Mouse (Mus musculus): ENCODE results near the gene Opn1sw.
A peak's percentile ranks its signal among the peaks of the same experiment; 100 is the strongest.

Opn1sw gene

DNA sequence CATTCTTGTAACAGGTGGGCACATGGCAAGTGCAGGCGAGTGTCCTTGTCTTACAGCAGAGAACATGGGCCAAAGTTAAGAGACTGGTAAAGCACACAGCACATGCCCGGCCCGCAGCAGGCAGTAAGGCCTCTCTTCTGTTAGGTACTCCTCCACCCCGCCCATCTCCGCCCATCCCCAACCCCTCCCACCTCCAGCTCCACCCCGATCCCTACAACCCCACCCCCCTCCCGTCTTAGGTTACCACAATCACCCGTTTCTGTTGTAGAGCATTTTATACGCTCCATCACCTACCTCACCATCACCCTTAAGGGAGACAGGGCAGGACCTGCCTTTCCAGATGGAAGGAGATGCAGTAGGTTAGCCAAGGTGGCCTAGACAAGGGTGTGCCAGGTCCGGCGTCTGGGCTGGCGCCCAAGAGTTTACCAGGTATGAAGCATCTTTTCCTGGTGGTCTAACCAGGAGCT, at the start of gene Opn1sw:
Gene Opn1sw (minus strand): TSS at position 417 of the 467 bp plus-strand sequence.
- peak; percentile 63 for DNase-seq (ENCODE audit: low read depth)

DNA sequence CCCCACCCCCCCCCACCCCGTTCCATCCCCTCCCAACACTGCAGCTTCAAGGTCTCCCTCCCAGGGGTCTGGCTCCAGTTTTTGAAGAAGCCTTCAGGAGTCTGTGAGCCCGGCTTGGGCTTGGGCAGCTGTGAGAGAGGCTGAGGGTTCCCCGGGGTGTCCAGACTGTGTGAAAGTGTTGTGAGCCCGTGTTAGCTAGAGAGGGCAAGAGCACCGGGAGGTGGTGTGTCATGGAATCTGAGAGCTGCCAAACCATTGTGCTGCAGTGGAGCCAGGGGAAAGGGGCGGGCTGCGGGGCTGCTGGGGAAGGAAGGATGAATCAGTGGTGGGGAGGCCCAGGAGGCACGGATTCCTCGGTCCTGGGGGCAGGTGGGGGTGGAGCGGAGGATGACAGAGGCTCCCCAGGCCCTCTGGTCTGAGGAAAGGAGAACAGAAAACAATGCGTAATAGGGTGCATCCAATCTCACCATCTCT, 48.2 kb upstream of the Opn1sw start:
- DNase-seq (ENCODE audit: low read depth) = no peak

DNA sequence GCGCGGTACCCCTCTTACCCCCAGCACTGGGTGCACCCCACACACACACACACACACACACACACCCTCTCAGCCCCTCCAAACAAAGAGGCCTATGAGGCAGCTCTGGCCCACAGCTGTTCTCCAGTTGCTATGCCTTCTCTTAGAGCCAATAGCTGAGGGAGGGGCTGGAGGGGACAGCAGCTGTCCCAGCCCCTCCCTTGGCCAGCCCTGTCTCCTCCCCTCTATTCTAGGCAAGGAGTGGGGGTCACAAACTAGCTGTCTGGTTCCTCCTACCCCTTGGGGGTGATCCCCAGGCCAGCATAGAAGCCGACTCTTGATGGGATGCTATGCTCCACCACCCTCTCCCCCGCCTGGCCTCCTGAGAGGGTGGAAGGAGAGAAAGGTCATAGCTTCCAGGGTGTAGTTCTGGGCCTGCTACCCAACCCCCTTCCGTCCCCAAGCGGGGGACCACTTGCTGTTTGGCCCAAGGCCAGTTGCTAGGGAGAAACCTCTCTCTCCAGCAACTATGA, 47.7 kb upstream of the Opn1sw start:
- DNase-seq (ENCODE audit: low read depth) = no peak

DNA sequence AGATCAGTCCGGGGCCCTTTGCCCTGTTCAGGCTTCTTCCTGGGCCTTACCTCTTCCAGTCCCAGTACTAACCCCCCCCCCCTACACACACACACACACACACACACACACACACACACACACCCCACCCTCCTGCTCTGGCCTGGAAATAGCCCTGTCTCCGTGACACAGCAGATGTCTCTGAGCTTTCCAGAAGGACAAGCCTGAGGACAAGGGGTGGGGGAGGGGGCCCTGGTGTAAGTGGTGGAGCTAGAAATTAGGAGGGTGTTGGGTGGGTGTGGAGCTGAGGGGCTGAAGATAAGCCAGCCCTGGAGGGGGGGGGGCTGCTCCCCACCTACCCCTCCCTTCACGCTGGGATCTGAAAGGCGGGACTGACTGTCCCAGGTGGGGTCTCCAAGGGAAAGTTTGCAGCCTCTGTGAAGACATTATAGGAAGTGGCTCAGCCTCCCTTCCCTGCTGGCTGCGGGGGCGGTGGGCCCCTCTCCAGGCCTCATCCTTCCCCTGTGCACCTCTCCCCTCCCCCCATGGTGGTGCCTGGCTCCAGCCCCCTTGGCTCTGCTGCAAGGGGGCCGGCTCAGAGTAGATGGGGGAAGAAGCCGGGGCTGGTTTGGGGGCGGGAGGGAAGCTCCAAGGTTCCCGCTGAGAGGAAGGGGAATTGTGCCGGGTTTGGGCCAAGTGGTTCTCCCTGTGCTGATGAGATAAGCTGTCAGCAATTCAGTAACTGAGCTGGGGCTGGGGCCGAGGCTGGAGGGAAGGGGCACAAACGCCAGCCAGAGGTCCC, 46.8 kb upstream of the Opn1sw start:
- no peak for DNase-seq (ENCODE audit: low read depth)

DNA sequence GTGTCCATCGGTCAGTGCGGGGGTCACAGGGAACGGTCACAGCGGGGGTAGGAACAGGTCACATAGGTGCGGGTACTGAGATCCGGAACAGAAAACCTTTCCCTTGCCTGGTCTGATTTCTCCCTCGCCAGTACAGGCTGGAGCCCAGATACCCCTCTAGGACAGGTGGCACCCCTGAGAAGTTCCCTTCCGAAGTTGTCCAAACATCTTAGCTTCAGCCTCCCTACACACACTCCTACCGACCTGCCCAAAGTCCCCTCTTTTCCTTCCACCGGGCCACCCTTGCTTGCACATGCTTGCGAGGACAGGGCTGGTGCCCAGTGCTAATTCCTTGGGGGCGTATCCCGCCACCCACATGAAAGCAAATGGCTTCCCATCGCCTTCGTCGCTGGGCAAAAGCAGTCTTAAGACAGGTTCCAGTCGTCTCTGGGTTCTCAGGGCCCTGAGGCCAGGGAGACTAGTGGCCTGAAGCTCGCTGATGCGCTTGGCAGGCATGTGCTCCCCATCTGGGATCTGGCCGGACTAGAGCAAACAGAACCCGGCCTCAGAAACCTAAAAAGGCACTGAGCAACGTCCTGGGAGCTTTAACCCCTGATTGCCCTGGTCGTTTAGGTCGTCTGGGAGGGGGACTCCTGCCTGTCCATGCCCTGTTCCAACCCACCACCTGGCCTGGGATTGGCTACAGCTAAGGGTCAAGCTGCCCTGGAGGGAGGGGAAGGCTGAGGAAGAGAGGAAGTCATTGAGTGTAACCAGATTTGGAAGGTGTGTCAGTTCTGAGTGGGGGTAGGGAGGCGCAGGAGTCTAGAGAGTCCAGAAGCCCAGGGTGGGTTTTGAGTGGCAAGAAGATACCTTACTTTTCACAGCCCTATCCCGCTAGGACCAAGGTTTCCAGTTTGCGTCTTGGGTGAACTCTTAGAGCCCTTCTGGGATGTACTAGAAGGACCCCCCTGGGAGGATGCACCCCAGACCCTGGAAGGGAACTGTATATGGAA, 45.8 kb upstream of the Opn1sw start:
- no peak for DNase-seq (ENCODE audit: low read depth)

DNA sequence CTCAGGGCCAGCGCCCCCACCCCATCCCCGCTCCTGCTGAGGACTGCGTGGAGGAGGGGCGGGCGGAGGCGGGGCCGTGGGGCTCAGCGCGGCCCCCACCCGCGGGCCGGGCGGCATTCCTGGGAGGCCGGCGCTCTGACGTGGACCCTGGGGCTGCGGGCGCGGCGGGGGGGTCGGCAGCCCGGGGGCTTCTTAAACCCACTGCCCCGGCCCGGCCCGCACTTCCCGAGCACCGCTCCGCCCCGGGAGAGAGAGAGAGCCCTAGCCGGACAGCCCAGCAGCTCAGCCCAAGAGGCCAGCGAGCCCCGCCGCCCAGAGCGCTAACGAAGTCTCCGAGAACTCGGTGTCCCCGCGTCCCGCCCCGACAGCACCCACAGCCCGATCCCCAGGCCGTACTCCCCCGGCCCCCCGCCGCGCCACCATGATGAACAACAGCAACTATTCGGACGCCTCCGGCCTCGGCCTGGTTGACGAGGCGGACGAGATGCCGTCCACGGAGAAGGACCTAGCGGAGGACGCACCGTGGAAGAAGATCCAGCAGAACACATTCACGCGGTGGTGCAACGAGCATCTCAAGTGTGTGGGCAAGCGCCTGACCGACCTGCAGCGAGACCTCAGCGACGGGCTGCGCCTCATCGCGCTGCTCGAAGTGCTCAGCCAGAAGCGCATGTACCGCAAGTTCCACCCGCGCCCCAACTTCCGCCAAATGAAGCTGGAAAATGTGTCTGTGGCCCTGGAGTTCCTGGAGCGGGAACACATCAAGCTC, 45.0 kb upstream of the Opn1sw start, which contains the start of gene Flnc:
Gene Flnc (plus strand): TSS at position 219 of the 766 bp plus-strand sequence.
- peak; percentile 12 for DNase-seq (ENCODE audit: low read depth)

DNA sequence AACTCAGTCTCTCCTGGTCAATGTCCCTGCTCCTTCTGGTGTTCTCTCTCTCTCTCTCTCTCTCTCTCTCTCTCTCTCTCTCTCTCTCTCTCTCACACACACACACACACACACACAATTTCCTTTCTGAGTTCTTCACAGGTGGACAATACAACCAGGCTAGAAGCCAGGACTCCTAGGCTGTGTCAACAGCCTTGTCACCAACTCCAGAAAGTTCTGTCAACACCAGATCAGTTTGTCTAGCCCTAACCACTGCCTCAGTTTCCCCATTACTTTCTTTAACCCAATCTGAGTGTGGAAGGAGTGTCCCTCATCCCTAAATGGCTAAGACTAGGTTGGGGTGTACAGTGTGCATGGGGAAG, 44.4 kb upstream of the Opn1sw start:
- no peak for DNase-seq (ENCODE audit: low read depth)

DNA sequence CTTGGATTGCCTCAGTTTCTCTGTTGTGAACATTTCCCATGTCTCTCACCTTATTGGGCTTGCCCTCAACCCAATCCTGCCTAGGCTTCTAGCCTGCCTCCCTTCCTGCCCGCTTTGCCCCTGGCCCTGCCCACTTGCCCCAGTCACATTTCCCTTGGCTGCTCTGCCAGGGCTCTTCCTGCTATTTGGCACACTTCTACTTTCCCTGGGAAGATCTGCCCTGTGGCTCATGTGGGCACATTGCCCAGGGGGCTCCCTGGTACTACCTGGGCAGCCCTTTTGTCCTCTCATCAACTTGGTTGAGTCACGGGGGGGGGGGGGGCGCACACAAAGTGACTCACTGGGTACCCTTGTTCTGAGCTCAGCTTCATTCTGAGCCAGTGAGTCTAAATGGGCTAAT, 43.9 kb upstream of the Opn1sw start:
- no peak for DNase-seq (ENCODE audit: low read depth)

DNA sequence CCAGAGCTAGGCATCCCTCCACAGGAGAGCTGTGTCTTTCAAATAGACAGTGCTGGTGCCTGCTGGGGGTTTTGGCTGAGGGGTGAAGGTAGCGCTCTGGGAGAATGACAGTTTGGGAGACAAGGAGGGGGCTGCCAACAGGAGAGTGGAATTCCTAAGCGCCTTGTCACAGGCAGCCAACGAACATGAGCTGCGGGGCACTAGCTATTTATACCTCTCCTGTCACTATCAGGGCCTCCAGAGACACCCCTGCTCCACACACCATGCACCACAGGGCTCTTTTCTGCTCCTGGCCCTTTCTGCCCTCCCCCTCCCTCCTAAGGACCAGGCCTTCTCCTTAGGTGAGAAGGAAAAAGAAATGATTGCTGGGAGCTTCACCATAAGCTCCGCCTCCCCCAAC, 43.2 kb upstream of the Opn1sw start:
- DNase-seq (ENCODE audit: low read depth) = no peak

DNA sequence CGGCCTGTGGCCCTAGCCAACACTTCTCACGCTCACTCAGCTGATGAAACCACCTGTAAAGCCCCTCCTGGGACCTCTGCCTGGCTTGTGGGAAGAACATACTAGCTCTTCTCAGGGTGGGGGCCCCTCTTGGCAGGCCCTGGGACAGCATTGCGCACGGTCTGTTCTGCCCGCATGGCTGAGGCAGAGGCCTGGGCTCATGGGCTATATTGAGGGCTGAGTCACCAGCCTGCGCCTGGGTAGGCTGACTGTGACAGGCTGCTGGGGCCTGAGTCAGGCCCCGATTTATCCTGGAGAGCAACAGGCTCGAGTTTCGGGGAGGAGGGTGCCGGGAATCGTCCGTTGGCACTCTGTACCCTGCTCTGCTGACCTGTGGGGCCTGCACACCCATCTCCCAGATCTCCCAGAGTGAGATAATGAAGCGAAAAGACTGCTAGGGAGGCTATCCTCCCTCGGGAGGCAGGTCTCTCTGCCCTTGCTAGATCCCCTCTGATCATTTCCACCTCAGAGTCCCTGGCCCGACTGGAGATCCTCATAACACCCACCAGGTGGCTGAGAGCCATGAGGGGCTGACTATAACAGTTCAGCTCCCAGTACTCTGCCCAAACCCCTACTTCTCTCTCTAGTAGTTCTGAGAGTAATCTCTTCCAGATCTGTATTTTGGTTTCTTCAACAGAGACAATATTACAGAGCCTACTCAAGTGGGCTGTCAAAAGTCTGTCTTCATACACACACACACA, 42.6 kb upstream of the Opn1sw start:
- no peak for DNase-seq (ENCODE audit: low read depth)

DNA sequence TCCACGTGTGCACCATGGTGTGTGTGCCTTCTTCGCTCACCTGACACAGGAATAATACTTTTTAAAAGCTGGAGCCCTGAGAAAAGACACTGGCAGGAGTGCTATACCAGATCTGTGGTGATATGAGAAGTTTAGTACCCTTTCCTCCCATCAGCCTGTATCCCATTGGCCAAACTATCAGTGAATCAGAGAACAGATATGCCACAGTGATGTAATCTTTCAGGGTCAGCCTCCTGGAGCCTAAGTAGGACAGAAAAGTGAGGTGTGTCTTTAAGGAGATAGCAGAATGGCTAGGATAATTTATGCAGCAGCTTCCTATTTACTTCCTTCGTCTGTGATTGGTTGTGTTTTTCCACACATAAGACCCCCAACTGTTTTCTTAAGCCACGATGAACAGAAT, 39.9 kb upstream of the Opn1sw start:
- DNase-seq (ENCODE audit: low read depth) = no peak

DNA sequence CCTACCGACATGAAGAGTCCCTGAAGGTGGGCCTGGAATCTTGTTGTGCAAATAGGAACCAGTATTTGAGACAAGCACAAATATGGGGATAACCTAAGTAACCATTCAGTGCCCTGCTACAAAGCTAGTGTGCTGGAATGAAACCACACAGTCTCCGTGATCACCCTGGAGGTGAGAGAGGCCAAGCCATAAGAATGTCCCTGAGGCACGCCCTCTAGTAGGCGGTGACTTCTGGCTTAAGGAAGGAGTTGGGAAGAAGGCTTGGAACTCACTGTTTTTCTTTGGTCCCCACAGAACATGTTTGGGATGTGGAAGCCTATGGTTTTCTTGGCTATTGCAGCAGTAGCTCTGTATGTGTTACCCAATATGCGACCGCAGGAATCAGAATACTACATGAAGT, 38.1 kb upstream of the Opn1sw start:
- DNase-seq (ENCODE audit: low read depth) = no peak

DNA sequence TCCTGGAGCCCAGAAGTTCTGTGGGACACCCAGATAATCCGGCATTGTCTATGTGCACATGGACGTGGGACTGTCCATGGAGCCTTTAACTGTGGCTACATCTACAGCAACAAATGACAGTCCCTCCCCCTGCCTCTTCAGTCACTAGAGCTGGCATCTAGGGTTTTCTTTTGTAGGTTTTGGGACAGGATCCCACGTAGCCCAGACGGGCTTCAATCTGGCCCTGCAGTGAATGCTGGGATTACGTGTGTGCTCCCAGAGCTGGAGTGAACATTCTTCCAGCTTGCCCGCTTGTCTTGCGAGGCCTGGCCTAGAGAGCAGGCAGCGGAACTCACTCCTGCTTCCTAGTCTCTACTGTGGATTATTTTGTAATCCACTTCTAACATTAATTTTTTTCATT, 36.9 kb upstream of the Opn1sw start:
- DNase-seq (ENCODE audit: low read depth) = no peak

DNA sequence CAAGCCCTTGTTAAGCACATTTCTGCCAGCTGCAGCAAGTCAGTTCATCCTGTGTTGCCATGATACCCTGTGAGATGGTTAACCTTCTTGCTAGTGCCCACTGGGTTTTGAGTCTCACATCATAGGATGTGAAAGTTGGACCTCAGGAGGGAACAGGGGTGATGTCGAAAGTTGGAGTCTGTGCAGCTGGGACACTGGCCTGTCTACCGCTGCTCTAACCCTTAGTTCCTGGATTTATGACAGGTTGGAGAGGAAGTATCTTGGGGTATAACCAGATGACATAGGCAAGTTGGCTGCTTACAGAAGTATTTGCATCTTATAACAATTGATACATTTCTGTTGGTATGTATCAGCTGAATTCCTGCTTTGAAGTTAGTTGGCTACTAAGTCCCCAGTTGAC, 32.3 kb upstream of the Opn1sw start:
- no peak for DNase-seq (ENCODE audit: low read depth)

DNA sequence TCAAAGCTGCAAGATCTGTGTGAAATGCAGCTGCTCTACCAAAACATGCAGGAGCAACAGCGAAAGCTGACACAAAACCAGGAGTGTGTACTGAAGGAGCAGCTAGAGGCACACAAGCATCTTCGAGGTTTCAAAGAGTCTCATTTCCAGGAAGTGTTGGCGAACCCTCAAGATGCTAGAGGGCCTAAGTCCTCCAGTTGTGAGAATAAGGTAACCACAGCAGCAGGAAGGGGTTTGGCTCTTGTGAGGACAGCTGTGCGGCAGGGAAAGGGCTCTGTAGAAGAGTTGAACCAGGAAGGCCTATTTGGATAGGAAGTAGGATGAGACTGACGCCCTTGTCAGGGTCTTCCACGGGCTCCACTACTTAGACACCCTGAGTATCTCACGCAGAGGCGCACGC, 27.2 kb upstream of the Opn1sw start:
- peak; percentile 46 for DNase-seq (ENCODE audit: low read depth)

DNA sequence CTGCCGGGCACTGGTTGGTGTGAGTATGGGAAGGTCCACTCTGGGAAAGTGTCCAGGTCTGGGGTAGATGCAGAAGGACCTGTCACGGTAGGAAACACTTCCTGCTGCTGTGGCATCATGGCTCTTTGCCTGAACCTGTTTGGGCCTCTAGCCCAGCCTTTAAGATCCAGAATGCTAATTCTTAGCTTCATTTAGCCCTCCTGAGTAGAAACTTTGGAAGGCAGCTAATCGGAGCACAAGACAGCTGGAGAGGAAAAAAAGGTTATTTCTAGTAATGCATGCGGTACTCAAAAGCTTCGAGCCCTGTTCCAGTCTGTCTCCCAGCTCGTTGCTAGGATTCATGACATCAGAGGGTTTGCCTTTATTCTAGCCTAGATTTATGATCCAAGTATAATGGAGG, 18.1 kb upstream of the Opn1sw start:
- no peak for DNase-seq (ENCODE audit: low read depth)

DNA sequence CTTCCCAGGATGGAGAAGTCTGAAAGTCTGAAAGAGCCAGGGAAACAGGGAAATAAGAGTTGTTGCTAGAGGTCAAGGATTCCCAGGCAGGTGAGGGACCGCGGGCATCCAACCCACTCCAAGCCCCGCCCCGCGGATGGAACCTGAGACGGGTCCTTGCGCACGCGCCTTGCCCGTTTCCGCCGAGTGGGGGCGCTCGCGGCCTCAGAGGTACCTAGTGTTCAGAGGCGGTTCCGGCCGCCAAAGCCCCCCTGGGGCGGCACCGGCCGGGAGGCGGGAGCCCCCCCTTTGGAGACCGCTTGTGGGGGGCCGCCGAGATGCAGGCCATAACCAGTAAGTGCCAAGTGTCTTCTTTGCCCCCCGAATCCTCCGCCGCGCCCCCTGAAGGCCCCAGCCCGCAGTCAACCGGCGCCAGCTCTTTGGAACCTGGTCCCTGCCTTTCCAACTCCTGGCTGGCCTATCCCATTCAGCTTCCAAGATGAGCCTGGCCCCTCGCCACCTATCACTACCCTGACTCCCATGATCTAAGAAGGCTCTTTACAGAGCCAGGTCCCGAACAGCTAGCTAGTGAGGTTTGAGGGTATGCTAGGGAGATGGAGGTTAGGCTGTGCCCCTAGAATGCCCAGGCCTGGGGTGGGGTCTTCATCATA, 14.6 kb upstream of the Opn1sw start:
- peak; percentile 40 for DNase-seq (ENCODE audit: low read depth)

DNA sequence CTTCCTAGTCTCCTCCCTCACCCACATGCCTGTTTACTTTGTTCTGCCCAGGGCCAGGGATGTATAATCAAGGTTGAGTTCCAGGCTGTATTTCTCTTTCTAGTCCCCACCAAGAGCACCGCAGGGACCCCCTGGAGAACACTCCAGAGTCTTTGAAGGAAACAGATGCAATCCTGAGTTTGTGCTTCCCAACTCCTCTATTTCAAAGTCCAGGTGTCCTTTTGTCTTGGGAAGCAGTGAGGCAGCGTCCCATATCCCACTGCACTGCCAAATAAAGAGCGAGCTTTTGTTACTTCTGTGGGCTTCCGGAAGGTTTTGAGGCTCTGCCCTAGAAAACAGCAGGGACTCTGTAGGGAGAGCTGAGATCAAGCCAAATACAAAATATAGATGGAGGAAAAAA, 11.6 kb upstream of the Opn1sw start:
- no peak for DNase-seq (ENCODE audit: low read depth)

DNA sequence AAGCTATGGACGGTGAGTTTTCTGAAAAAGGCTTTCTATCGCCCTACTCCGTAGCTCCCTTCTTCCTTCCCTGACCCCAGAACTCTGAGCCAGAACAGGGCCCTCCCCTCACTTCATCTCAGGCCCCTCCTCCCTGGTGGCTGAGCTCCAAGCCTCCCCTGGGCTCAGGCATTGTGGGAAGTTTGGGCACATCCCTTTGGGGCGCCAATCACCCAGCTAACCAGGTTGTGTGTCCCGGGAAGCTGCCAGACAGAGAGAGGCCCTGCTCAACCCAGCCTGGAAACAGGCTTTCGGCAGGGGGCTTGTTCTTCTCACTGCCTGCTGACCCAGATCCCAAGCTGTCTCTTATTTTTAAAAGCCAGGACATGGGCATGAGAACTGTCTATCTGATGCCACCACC, 9.3 kb upstream of the Opn1sw start:
- DNase-seq (ENCODE audit: low read depth) = no peak

DNA sequence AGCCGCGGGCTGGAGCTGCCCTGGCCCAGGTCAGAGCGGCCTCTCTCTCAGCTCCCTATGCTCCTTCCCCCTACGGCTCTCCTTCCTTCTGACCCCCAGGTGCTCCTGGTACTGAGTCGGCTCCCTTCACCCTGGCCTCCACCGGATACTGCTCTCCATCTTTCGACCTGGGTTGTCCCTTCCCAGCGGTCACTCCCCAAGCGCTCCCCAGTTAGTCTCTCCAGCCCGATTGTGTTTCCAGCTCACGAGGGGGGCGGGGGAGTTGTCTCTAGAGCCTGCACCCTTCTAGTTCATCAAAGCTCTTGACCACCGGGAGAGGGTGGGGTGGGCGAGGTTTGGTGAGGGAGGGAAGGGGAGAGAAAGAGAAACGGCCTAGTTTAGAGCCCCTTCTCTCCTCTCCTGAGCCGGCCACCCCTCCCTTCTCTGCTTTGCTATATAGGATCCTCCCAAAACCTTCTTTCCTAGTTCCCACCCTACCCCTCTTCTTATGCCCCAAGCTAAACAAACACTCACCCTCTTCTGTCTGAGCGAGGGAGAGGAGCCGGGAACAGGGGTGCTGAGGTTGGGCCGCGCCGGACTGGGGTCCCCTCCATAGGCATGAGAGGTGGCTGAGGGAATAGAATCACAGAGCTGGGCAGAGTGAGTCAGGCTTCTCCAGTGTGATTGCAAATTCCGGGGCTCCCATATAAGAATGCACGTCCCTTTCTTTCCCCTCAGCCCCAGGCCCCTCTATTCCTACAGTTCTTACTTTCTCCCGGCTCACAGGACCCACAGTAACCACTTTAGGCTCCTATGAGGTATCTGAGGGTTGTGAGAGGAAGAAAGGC, 8.7 kb upstream of the Opn1sw start:
- no peak for DNase-seq (ENCODE audit: low read depth)
